Mouse (Mus musculus) heart, postnatal 0 days (tissue): ENCODE data around the gene Helz. TPM values are rescaled to one million over a fixed set of nuclear protein-coding genes. Genes with fewer than 3 reads are reported as not detected.

Experiments used
- ATAC-seq: fragments of 200-750 bp; cut with Nextera tagmentation; 2 replicates; pipeline ENCODE4 v1.8.0; 2017; ENCODE audit warnings: low read depth, moderate number of reproducible peaks, moderate library complexity; ENCODE audit not compliant: insufficient read depth
- DNase-seq: peaks from one replicate; pipeline ENCODE4 v3.0.0-alpha.2; 2016; ENCODE audit warnings: low spot score
- H3K27ac ChIP-seq: fragments of 300-500 bp; sonication (generic); 2 replicates; pipeline ENCODE4 v1.5.1; 2014; ENCODE audit warnings: low read depth, mild to moderate bottlenecking
- H3K27me3 ChIP-seq: fragments of 300-500 bp; sonication (generic); 2 replicates; pipeline ENCODE4 v1.6.1; 2014; ENCODE audit warnings: low read length, mixed read lengths; ENCODE audit not compliant: control insufficient read depth, insufficient read depth
- H3K36me3 ChIP-seq: fragments of 300-500 bp; sonication (generic); replicated peaks from 2 replicates; pipeline ENCODE4 v1.6.1; 2014; ENCODE audit warnings: low read length, mixed read lengths; ENCODE audit not compliant: control insufficient read depth, insufficient read depth
- H3K4me1 ChIP-seq: fragments of 300-500 bp; sonication (generic); 2 replicates; pipeline ENCODE4 v1.6.1; 2014; ENCODE audit warnings: antibody characterized with exemption; ENCODE audit not compliant: control insufficient read depth, insufficient read depth
- H3K4me2 ChIP-seq: fragments of 300-500 bp; sonication (generic); 2 replicates; pipeline ENCODE4 v1.6.1; 2014; ENCODE audit warnings: low read depth, mild to moderate bottlenecking, low read length, moderate library complexity
- H3K4me3 ChIP-seq: fragments of 300-500 bp; sonication (generic); 2 replicates; pipeline ENCODE4 v1.5.1; 2014; ENCODE audit warnings: low read depth, low read length
- H3K9ac ChIP-seq: fragments of 300-500 bp; sonication (generic); replicated peaks from 2 replicates; pipeline ENCODE4 v1.6.1; 2014; ENCODE audit warnings: low read depth, low read length, mixed read lengths
- H3K9me3 ChIP-seq: fragments of 300-500 bp; sonication (generic); replicated peaks from 2 replicates; pipeline ENCODE4 v1.6.1; 2016; ENCODE audit warnings: low read length; ENCODE audit not compliant: control insufficient read depth
- CTCF ChIP-seq: IDR thresholded peaks from 2 replicates; pipeline ENCODE4 v1.5.1; 2016; ENCODE audit warnings: antibody characterized with exemption, control low read depth, low read depth
- EP300 ChIP-seq: IDR thresholded peaks from 2 replicates; pipeline ENCODE4 v1.6.1; 2016; ENCODE audit warnings: antibody characterized with exemption, low read depth
- WGBS: fragments of 180-500 bp; shearing (Covaris S2); extraction: QIAGEN DNeasy Blood & Tissue Kit; methylation state at CpG from one replicate; pipeline ENCODE4 v1.1.7; 2014; 5-methylcytosine and 5-hydroxymethylcytosine counted together
- polyA plus RNA-seq: library from polyadenylated mRNA; unstranded; fragments of >200 nt; fragmentation: Nextera tagmentation; extraction: Ambion mirVana; gene quantifications from 2 replicates; pipeline ENCODE4 v1.2.1, GENCODE M21; 2015
- total RNA-seq: library from RNA; depleted of rRNA; stranded (reverse); fragments of >200 nt; gene quantifications from 2 replicates; pipeline ENCODE4 v1.2.3, GENCODE M21; 2014; ENCODE audit warnings: low replicate concordance

Helz gene
- total and polyA plus RNA-seq, 2 experiments from 2014 or later = 7.3 to 10.8 TPM

DNA sequence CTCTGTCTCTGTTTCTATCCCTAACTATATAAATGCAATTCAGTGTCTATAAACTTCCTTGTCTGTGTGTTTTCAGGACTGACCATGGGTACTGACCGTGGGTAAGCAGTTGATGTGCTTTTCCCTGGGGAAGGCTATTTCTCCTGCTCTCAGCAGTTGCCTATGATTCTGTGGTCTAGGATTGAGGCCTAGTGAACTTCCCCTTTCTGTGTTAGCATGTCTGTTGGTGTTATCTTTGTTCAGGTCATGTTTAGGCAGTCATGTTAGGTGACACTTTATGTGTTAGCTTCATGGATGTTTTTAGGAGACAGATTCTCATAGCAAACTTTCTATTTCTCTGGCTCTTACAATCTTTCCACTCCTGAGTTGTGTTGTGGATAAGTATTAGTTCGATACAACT is 91.9 kb downstream of the Helz start:
- no peak overlapping the region for H3K4me2 ChIP-seq
- H3K9me3 ChIP-seq = no peaks in the 10 kb centered on the region
- WGBS = 86% methylated on average over 2 of the region's 2 CpGs
- no peaks in the 10 kb centered on the region for H3K4me1 ChIP-seq
- DNase-seq = no peak
- TF ChIP-seq CTCF (no peak), EP300 (no peak)
- no peak overlapping the region for H3K4me3 ChIP-seq
- H3K9ac ChIP-seq = no peak overlapping the region
- ATAC-seq = no peak
- peaks cover 64% of the 10 kb centered on the region for H3K36me3 ChIP-seq
- no peak overlapping the region for H3K27ac ChIP-seq
- no peaks in the 10 kb centered on the region for H3K27me3 ChIP-seq

- Histone ChIP-seq H3K9me3 (no peaks in the 10 kb centered on the region), H3K4me3 (no peak overlapping the region), H3K4me2 (no peak overlapping the region), H3K4me1 (no peaks in the 10 kb centered on the region), H3K27ac (no peak overlapping the region), H3K36me3 (peaks cover 55% of the 10 kb centered on the region), H3K27me3 (no peaks in the 10 kb centered on the region), H3K9ac (no peak overlapping the region)
- ATAC-seq = no peak
- DNase-seq = no peak
- WGBS = 91% methylated on average over 4 of the region's 4 CpGs
- TF ChIP-seq CTCF (no peak), EP300 (no peak)
Observed at GRCm38 (mm10) chr11:107644461-107644860, 96.7 kb downstream of the Helz start.

DNA sequence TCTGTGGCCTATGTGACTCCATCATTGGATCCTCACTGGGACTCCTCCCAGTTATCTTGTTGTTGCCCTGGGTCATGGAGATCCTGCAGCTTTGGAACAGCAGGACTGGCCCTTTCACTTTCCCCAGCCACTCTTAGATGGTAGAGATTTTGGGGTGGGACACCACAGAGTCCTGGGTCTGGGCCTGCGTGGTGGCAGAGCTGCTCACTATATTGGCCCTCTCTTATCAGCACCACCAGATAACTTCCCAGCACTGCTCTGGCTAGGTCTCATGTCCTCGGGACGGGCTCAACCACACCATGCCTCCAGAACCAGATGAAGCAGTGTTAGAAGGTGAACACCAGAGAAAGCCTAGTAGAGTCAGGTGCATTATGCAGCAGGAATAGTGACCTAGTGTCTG is 99.6 kb downstream of the Helz start:
- Histone ChIP-seq H3K4me3 (no peak overlapping the region), H3K27me3 (no peaks in the 10 kb centered on the region), H3K36me3 (peaks cover 63% of the 10 kb centered on the region), H3K27ac (no peak overlapping the region), H3K4me1 (no peaks in the 10 kb centered on the region), H3K9ac (no peak overlapping the region), H3K4me2 (no peak overlapping the region), H3K9me3 (no peaks in the 10 kb centered on the region)
- TF ChIP-seq EP300 (no peak), CTCF (no peak)
- ATAC-seq = no peak
- DNase-seq = no peak
- WGBS = 67% methylated on average over 3 of the region's 3 CpGs

- peak; percentile 12 for DNase-seq
- Histone ChIP-seq H3K9ac (no peak overlapping the region), H3K4me2 (no peak overlapping the region), H3K27me3 (no peaks in the 10 kb centered on the region), H3K9me3 (no peaks in the 10 kb centered on the region), H3K4me1 (no peaks in the 10 kb centered on the region), H3K36me3 (peaks cover 66% of the 10 kb centered on the region), H3K4me3 (no peak overlapping the region), H3K27ac (no peak overlapping the region)
- TF ChIP-seq CTCF (no peak), EP300 (no peak)
- WGBS = 55% methylated on average over 4 of the region's 4 CpGs
- ATAC-seq = peak; percentile 27; the same call in 1 of the 2 replicates
Observed at GRCm38 (mm10) chr11:107648668-107649067, 100.9 kb downstream of the Helz start.

- TF ChIP-seq EP300 = no peak
- TF ChIP-seq CTCF = no peak
- Histone ChIP-seq H3K9me3 (no peaks in the 10 kb centered on the region), H3K4me3 (no peak overlapping the region), H3K27me3 (no peaks in the 10 kb centered on the region), H3K36me3 (peaks cover 60% of the 10 kb centered on the region), H3K4me1 (no peaks in the 10 kb centered on the region), H3K4me2 (no peak overlapping the region), H3K27ac (no peak overlapping the region), H3K9ac (no peak overlapping the region)
- no peak for ATAC-seq
- DNase-seq = no peak
- 89% methylated on average over 14 of the region's 14 CpGs for WGBS
Observed at GRCm38 (mm10) chr11:107649458-107649857, 101.7 kb downstream of the Helz start.

- no peak overlapping the region for H3K27ac ChIP-seq
Observed at GRCm38 (mm10) chr11:107650422-107651051, 102.8 kb downstream of the Helz start.

More at GRCm38 (mm10) chr11:107650422-107651051, 102.8 kb downstream of the Helz start:
- TF ChIP-seq CTCF = no peak
- TF ChIP-seq EP300 = no peak
- Histone ChIP-seq H3K4me2 (no peak overlapping the region), H3K9ac (no peak overlapping the region), H3K4me1 (no peaks in the 10 kb centered on the region), H3K27me3 (no peaks in the 10 kb centered on the region), H3K36me3 (peaks cover 65% of the 10 kb centered on the region), H3K9me3 (no peaks in the 10 kb centered on the region), H3K4me3 (no peak overlapping the region)
- DNase-seq (no peak), ATAC-seq (no peak)
- WGBS = 71% methylated on average over 6 of the region's 6 CpGs
